Mouse (Mus musculus) hindbrain, embryonic 11.5 days (tissue): ENCODE data around the gene Olfr1371. TPM values are rescaled to one million over a fixed set of nuclear protein-coding genes. Genes with fewer than 3 reads are reported as not detected.
A peak's percentile ranks its signal among the peaks of the same experiment; 100 is the strongest.

ENCODE experiments used
- ATAC-seq: fragments of 200-750 bp; cut with Nextera tagmentation; 2 replicates; pipeline ENCODE4 v1.8.0; 2017; ENCODE audit warnings: mild to moderate bottlenecking, moderate TSS enrichment, moderate library complexity; ENCODE audit not compliant: low FRiP score
- DNase-seq: peaks from one replicate; pipeline ENCODE4 v3.0.0-alpha.2; 2015; ENCODE audit warnings: low spot score
- H3K27ac ChIP-seq: fragments of 300-500 bp; sonication (generic); 2 replicates; pipeline ENCODE4 v1.5.1; 2014; ENCODE audit warnings: mild to moderate bottlenecking, low read depth, low read length
- H3K27me3 ChIP-seq: fragments of 300-500 bp; sonication (generic); 2 replicates; pipeline ENCODE4 v1.6.1; 2014; ENCODE audit warnings: mild to moderate bottlenecking, low read length, moderate library complexity, mixed read lengths; ENCODE audit not compliant: control insufficient read depth, insufficient read depth
- H3K36me3 ChIP-seq: fragments of 300-500 bp; sonication (generic); 2 replicates; pipeline ENCODE4 v1.6.1; 2014; ENCODE audit warnings: mild to moderate bottlenecking, low read length, moderate library complexity, mixed read lengths; ENCODE audit not compliant: control insufficient read depth, insufficient read depth
- H3K4me1 ChIP-seq: fragments of 300-500 bp; sonication (generic); replicated peaks from 2 replicates; pipeline ENCODE4 v1.6.1; 2014; ENCODE audit warnings: low read length, mixed read lengths; ENCODE audit not compliant: control insufficient read depth, insufficient read depth
- H3K4me2 ChIP-seq: fragments of 300-500 bp; sonication (generic); replicated peaks from 2 replicates; pipeline ENCODE4 v1.6.1; 2014; ENCODE audit warnings: mild to moderate bottlenecking, low read depth, low read length
- H3K4me3 ChIP-seq: fragments of 300-500 bp; sonication (generic); 2 replicates; pipeline ENCODE4 v1.5.1; 2014; ENCODE audit warnings: low read depth, low read length
- H3K9ac ChIP-seq: fragments of 300-500 bp; sonication (generic); 2 replicates; pipeline ENCODE4 v1.6.1; 2014; ENCODE audit warnings: low read depth, low read length
- H3K9me3 ChIP-seq: fragments of 300-500 bp; sonication (generic); 2 replicates; pipeline ENCODE4 v1.6.1; 2016; ENCODE audit warnings: low read length; ENCODE audit not compliant: control insufficient read depth
- WGBS: fragments of 180-500 bp; shearing (Covaris S2); extraction: QIAGEN DNeasy Blood & Tissue Kit; methylation state at CpG from one replicate; pipeline ENCODE4 v1.1.7; 2014; 5-methylcytosine and 5-hydroxymethylcytosine counted together
- polyA plus RNA-seq: library from polyadenylated mRNA; unstranded; fragments of >200 nt; fragmentation: Nextera tagmentation; extraction: Ambion mirVana; gene quantifications from 2 replicates; pipeline ENCODE4 v1.2.1, GENCODE M21; 2014

Gene Olfr1371
- polyA plus RNA-seq, 1 experiment from 2014 or later = not detected

GRCm38 (mm10) chr11:52251770-52252169, 38.0 kb upstream of the Olfr1371 start:
- H3K9me3 ChIP-seq = no peaks in the 10 kb centered on the region
- no peaks in the 10 kb centered on the region for H3K4me1 ChIP-seq
- H3K27ac ChIP-seq = no peak overlapping the region
- WGBS = 87% methylated on average over 5 of the region's 5 CpGs
- DNase-seq (no peak), ATAC-seq (no peak)
- no peaks in the 10 kb centered on the region for H3K27me3 ChIP-seq
- no peaks in the 10 kb centered on the region; the same call in 1 of the 2 replicates for H3K36me3 ChIP-seq
- H3K4me2 ChIP-seq = no peak overlapping the region
- H3K9ac ChIP-seq = no peak overlapping the region
- no peak overlapping the region for H3K4me3 ChIP-seq

- ATAC-seq (no peak), DNase-seq (no peak)
- Histone ChIP-seq H3K4me3 (no peak overlapping the region), H3K9ac (no peak overlapping the region), H3K4me1 (no peaks in the 10 kb centered on the region), H3K9me3 (no peaks in the 10 kb centered on the region), H3K36me3 (no peaks in the 10 kb centered on the region; the same call in 1 of the 2 replicates), H3K27ac (no peak overlapping the region), H3K27me3 (no peaks in the 10 kb centered on the region), H3K4me2 (no peak overlapping the region)
- 93% methylated on average over 2 of the region's 2 CpGs for WGBS
Measured at GRCm38 (mm10) chr11:52249452-52249851, 35.7 kb upstream of the Olfr1371 start.

GRCm38 (mm10) chr11:52240898-52241542, 27.2 kb upstream of the Olfr1371 start:
- no peak for DNase-seq
- Histone ChIP-seq H3K4me2 (no peak overlapping the region), H3K27me3 (no peaks in the 10 kb centered on the region), H3K4me1 (no peaks in the 10 kb centered on the region), H3K27ac (no peak overlapping the region), H3K36me3 (0 out of 2 replicates have a peak, but pooled peaks cover 2% of the 10 kb centered on the region), H3K9ac (no peak overlapping the region), H3K4me3 (no peak overlapping the region), H3K9me3 (no peaks in the 10 kb centered on the region)
- no peak for ATAC-seq
- 93% methylated on average over 4 of the region's 4 CpGs for WGBS

- Histone ChIP-seq H3K9ac (no peak overlapping the region), H3K27ac (no peak overlapping the region), H3K4me1 (no peaks in the 10 kb centered on the region), H3K9me3 (no peaks in the 10 kb centered on the region), H3K36me3 (0 out of 2 replicates have a peak, but pooled peaks cover 2% of the 10 kb centered on the region), H3K4me2 (no peak overlapping the region), H3K4me3 (no peak overlapping the region), H3K27me3 (no peaks in the 10 kb centered on the region)
- DNase-seq (no peak), ATAC-seq (no peak)
Measured at GRCm38 (mm10) chr11:52234509-52234908, 20.7 kb upstream of the Olfr1371 start.

- ATAC-seq = no peak
- no peaks in the 10 kb centered on the region for H3K4me1 ChIP-seq
- DNase-seq = no peak
- H3K9ac ChIP-seq = no peak overlapping the region
- no peak overlapping the region for H3K4me2 ChIP-seq
- H3K9me3 ChIP-seq = no peaks in the 10 kb centered on the region
- H3K36me3 ChIP-seq = 0 out of 2 replicates have a peak, but pooled peaks cover 2% of the 10 kb centered on the region
- 93% methylated on average over 1 of the region's 1 CpGs for WGBS
- H3K27me3 ChIP-seq = no peaks in the 10 kb centered on the region
- no peak overlapping the region for H3K4me3 ChIP-seq
- no peak overlapping the region for H3K27ac ChIP-seq
Measured at GRCm38 (mm10) chr11:52233906-52234305, 20.1 kb upstream of the Olfr1371 start.

GRCm38 (mm10) chr11:52233043-52233653, 19.4 kb upstream of the Olfr1371 start:
- H3K4me1 ChIP-seq = no peaks in the 10 kb centered on the region
- no peak overlapping the region for H3K27ac ChIP-seq
- 0 out of 2 replicates have a peak, but pooled peaks cover 2% of the 10 kb centered on the region for H3K36me3 ChIP-seq
- H3K4me2 ChIP-seq = peak overlapping the region; percentile 80
- H3K27me3 ChIP-seq = no peaks in the 10 kb centered on the region
- WGBS = 35% methylated on average over 3 of the region's 3 CpGs
- ATAC-seq (no peak), DNase-seq (no peak)
- H3K9ac ChIP-seq = peak overlapping the region; percentile 99; the same call in 1 of the 2 replicates
- H3K9me3 ChIP-seq = no peaks in the 10 kb centered on the region
- H3K4me3 ChIP-seq = peak overlapping the region; percentile 100

- peak within 1 kb of the TSS; percentile 99 for H3K9ac ChIP-seq
- H3K4me1 ChIP-seq = no peaks in the 10 kb centered on the region
- peak within 1 kb of the TSS; percentile 98 for H3K27ac ChIP-seq
- peak within 1 kb of the TSS; percentile 80 for H3K4me2 ChIP-seq
- H3K36me3 ChIP-seq = no peaks in the 10 kb centered on the region
- peak within 1 kb of the TSS; percentile 100 for H3K4me3 ChIP-seq
- WGBS = under 1% methylated on average over 87 of the region's 87 CpGs
- peak; percentile 92 for ATAC-seq
- DNase-seq = peak; percentile 94
- no peaks in the 10 kb centered on the region for H3K27me3 ChIP-seq
- no peaks in the 10 kb centered on the region for H3K9me3 ChIP-seq
Measured at GRCm38 (mm10) chr11:52231606-52232541, 18.1 kb upstream of the Olfr1371 start, which contains the start of gene Skp1a. TSS of gene Skp1a (plus strand) at chr11:52231995.

GRCm38 (mm10) chr11:52230694-52231093, 16.9 kb upstream of the Olfr1371 start:
- DNase-seq = no peak
- no peaks in the 10 kb centered on the region for H3K9me3 ChIP-seq
- WGBS = 56% methylated on average over 5 of the region's 5 CpGs
- H3K27ac ChIP-seq = no peak overlapping the region
- ATAC-seq = no peak
- peak overlapping the region; percentile 99; the same call in 1 of the 2 replicates for H3K9ac ChIP-seq
- no peaks in the 10 kb centered on the region for H3K4me1 ChIP-seq
- H3K4me3 ChIP-seq = peak overlapping the region; percentile 100; the same call in 1 of the 2 replicates
- peak overlapping the region; percentile 80 for H3K4me2 ChIP-seq
- H3K27me3 ChIP-seq = no peaks in the 10 kb centered on the region
- no peaks in the 10 kb centered on the region for H3K36me3 ChIP-seq
